Mouse (Mus musculus): ENCODE measurements around the gene Serpinb6d. TPM values are rescaled to one million over a fixed set of nuclear protein-coding genes. Genes with fewer than 3 reads are reported as not detected.

The Serpinb6d gene
- total RNA-seq (2014; rRNA removed) = not detected in 2 replicates
- polyA plus RNA-seq (2015; fragmentation: Nextera tagmentation; extraction: Ambion mirVana) = not detected in 2 replicates

DNA sequence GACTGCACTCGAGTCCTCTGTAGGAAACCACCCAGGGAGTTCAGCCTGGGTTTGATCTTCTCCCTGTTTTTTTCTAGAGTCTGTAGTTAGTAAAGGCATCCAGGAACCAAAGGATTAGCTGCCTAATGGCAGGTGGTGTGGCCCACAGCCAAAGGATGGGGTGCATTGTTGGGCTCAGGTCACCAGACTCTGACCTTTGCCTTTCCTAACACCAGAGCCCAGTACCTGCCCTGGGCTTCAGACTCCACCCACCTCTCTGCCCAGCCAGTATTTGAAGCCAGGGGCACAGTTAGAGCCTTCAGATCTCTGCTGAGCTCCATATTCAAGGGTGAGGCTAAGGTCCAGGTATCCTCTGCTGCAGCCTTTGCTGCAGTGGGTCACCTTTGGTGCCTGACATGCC lies at the start of gene Serpinb6d:
Gene Serpinb6d (plus strand): TSS at position 301 of the 400 bp plus-strand sequence.
- H3K4me1 ChIP-seq (ENCODE audit: insufficient read depth, low read length) = no peaks in the 10 kb centered on the region
- TF ChIP-seq CTCF (IDR thresholded peaks at IDR 0.05) = no peak
- no peak within 1 kb of the TSS for H3K9ac ChIP-seq (replicated peaks; ENCODE audit: low read length, poor library complexity, severe bottlenecking)
- H3K27ac ChIP-seq (ENCODE audit: low read depth, low read length) = no peak within 1 kb of the TSS
- DNase-seq (ENCODE audit: low spot score) (no peak), ATAC-seq (ENCODE audit: low FRiP score) (no peak)
- no peak within 1 kb of the TSS for H3K4me2 ChIP-seq (ENCODE audit: low read depth, low read length, poor library complexity, severe bottlenecking)
- no peaks in the 10 kb centered on the region for H3K27me3 ChIP-seq (ENCODE audit: insufficient read depth, low read length)
- peaks cover 31% of the 10 kb centered on the region; the same call in 1 of the 2 replicates for H3K9me3 ChIP-seq (ENCODE audit: low read length)
- H3K4me3 ChIP-seq (ENCODE audit: low read depth, low read length) = no peak within 1 kb of the TSS
- WGBS = 65% methylated on average over 1 of the region's 1 CpGs
- no peaks in the 10 kb centered on the region for H3K36me3 ChIP-seq (ENCODE audit: insufficient read depth, low read length)

DNA sequence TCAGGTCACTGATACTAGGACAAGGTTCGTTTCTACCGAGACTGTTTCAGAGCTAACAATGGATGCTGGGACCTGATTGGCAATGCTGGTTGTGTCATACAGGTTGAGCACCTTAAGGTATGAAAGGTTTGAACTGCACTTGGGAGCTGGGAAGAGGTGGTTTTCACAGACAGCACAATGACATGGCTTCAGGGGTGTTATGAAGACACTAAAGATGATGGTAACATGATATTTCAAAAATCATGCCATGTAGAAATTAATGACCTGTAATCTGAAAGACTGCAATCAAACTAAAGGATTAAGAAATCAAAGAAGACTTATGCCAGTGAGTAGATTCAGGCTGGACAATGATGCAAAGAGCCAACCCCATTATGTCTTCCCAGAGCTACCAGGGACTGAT lies 38.3 kb upstream of the Serpinb6d start:
- Histone ChIP-seq H3K4me1 (ENCODE audit: insufficient read depth, low read length) (no peaks in the 10 kb centered on the region), H3K4me3 (ENCODE audit: low read depth, low read length) (no peak overlapping the region), H3K27ac (ENCODE audit: low read depth, low read length) (no peak overlapping the region), H3K4me2 (ENCODE audit: low read depth, low read length, poor library complexity, severe bottlenecking) (no peak overlapping the region), H3K27me3 (ENCODE audit: insufficient read depth, low read length) (no peaks in the 10 kb centered on the region), H3K9ac (replicated peaks; ENCODE audit: low read length, poor library complexity, severe bottlenecking) (no peak overlapping the region), H3K9me3 (ENCODE audit: low read length) (peaks cover 17% of the 10 kb centered on the region), H3K36me3 (ENCODE audit: insufficient read depth, low read length) (no peaks in the 10 kb centered on the region)
- DNase-seq (ENCODE audit: low spot score) = no peak
- ATAC-seq (ENCODE audit: low FRiP score) = no peak
- TF ChIP-seq CTCF (IDR thresholded peaks at IDR 0.05) = no peak
- 89% methylated on average over 2 of the region's 2 CpGs for WGBS

DNA sequence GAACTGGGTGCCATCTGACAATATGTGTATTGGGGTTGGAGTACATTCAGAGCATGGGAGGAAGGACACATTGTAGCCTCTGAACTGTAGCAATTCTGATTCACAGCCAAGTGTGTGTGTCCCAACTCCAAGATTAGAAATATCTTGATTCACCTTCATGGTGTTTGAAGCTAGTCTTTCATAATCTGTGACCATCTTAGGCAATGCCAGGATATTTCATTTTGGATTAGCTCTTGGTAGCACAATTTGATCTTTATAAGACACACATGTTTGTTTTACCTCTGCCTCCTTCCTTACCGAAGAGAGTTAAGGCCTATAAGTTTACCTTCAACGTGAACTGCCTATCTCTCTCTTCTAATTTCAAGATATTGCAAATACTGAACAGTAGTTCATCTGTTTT lies 18.7 kb upstream of the Serpinb6d start:
- H3K9ac ChIP-seq (replicated peaks; ENCODE audit: low read length, poor library complexity, severe bottlenecking) = no peak overlapping the region
- no peak overlapping the region for H3K4me2 ChIP-seq (ENCODE audit: low read depth, low read length, poor library complexity, severe bottlenecking)
- H3K27ac ChIP-seq (ENCODE audit: low read depth, low read length) = no peak overlapping the region
- ATAC-seq (ENCODE audit: low FRiP score) (no peak), DNase-seq (ENCODE audit: low spot score) (no peak)
- H3K27me3 ChIP-seq (ENCODE audit: insufficient read depth, low read length) = no peaks in the 10 kb centered on the region
- no peaks in the 10 kb centered on the region for H3K4me1 ChIP-seq (ENCODE audit: insufficient read depth, low read length)
- WGBS = 71% methylated on average over 2 of the region's 2 CpGs
- H3K4me3 ChIP-seq (ENCODE audit: low read depth, low read length) = no peak overlapping the region
- no peaks in the 10 kb centered on the region for H3K36me3 ChIP-seq (ENCODE audit: insufficient read depth, low read length)
- H3K9me3 ChIP-seq (ENCODE audit: low read length) = peaks cover 14% of the 10 kb centered on the region; the same call in 1 of the 2 replicates
- no peak for TF ChIP-seq CTCF (IDR thresholded peaks at IDR 0.05)

DNA sequence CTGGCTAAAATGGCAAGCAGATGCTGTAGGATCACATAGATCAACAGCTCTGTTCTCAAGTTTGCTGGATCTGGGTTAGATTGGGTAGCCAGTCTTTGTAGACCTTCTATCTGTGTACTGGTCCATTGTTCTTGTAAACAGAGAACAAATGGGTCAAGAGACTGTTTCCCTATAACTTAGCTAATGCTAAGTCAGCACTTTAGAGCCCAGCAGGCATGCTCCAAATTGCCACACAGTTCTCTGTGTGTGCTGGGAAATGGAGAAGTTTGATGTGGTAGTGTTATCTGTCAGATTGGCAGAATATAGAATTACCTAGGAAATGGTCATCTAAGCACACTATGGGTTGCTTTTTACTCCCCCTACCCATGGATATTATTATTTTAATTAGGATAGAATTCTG lies 1.3 kb downstream of the Serpinb6d start:
- Histone ChIP-seq H3K4me1 (ENCODE audit: insufficient read depth, low read length) (no peaks in the 10 kb centered on the region), H3K9ac (replicated peaks; ENCODE audit: low read length, poor library complexity, severe bottlenecking) (no peak overlapping the region), H3K9me3 (ENCODE audit: low read length) (peaks cover 31% of the 10 kb centered on the region; the same call in 1 of the 2 replicates), H3K4me3 (ENCODE audit: low read depth, low read length) (no peak overlapping the region), H3K4me2 (ENCODE audit: low read depth, low read length, poor library complexity, severe bottlenecking) (no peak overlapping the region), H3K27ac (ENCODE audit: low read depth, low read length) (no peak overlapping the region), H3K36me3 (ENCODE audit: insufficient read depth, low read length) (no peaks in the 10 kb centered on the region), H3K27me3 (ENCODE audit: insufficient read depth, low read length) (no peaks in the 10 kb centered on the region)
- DNase-seq (ENCODE audit: low spot score) = no peak
- no peak for ATAC-seq (ENCODE audit: low FRiP score)
- TF ChIP-seq CTCF (IDR thresholded peaks at IDR 0.05) = no peak

DNA sequence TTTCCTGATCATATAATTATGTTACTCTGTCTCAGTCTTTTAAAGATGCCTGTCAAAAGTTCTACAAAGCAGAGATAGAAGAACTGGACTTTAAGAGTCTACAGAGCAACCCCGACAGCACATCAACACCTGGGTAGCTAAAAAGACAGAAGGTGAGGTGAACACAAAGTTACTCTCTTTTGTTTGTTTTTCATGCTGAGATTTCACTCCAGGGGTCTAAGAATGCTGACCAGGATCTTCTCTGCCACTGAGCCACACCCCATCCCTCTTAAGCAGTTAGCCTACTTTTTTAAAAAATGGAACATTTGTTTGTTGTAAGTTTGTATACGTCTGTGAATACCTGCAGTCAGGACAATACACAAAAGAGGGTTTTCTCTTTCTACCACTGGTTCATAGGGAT lies 59.1 kb downstream of the Serpinb6d start:
- H3K4me1 ChIP-seq (ENCODE audit: insufficient read depth, low read length) = no peaks in the 10 kb centered on the region
- ATAC-seq (ENCODE audit: low FRiP score) (no peak), DNase-seq (ENCODE audit: low spot score) (no peak)
- TF ChIP-seq CTCF (IDR thresholded peaks at IDR 0.05) = no peak
- no peaks in the 10 kb centered on the region for H3K36me3 ChIP-seq (ENCODE audit: insufficient read depth, low read length)
- H3K4me3 ChIP-seq (ENCODE audit: low read depth, low read length) = no peak overlapping the region
- no peak overlapping the region for H3K9ac ChIP-seq (replicated peaks; ENCODE audit: low read length, poor library complexity, severe bottlenecking)
- H3K27me3 ChIP-seq (ENCODE audit: insufficient read depth, low read length) = no peaks in the 10 kb centered on the region
- 82% methylated on average over 2 of the region's 2 CpGs for WGBS
- H3K27ac ChIP-seq (ENCODE audit: low read depth, low read length) = no peak overlapping the region
- H3K4me2 ChIP-seq (ENCODE audit: low read depth, low read length, poor library complexity, severe bottlenecking) = no peak overlapping the region
- 0 out of 2 replicates have a peak, but pooled peaks cover 16% of the 10 kb centered on the region for H3K9me3 ChIP-seq (ENCODE audit: low read length)

Other genes with a start within 250 kb of the Serpinb6d start
- gene Serpinb9g, start 176.6 kb upstream of the Serpinb6d start, total RNA-seq (2014; rRNA removed) = not detected in 2 replicates
- not detected in 2 replicates for gene Serpinb9g, start 176.6 kb upstream of the Serpinb6d start, polyA plus RNA-seq (2015; fragmentation: Nextera tagmentation; extraction: Ambion mirVana)
- not detected in 2 replicates for gene Serpinb6e, start 182.0 kb downstream of the Serpinb6d start, total RNA-seq (2014; rRNA removed)
- gene Serpinb6e, start 182.0 kb downstream of the Serpinb6d start, polyA plus RNA-seq (2015; fragmentation: Nextera tagmentation; extraction: Ambion mirVana) = not detected in 2 replicates
- gene Serpinb6c, start 244.3 kb downstream of the Serpinb6d start, total RNA-seq (2014; rRNA removed) = 0.38 and 5.4 TPM in 2 replicates
- 0.25 and 0.41 TPM in 2 replicates for gene Serpinb6c, start 244.3 kb downstream of the Serpinb6d start, polyA plus RNA-seq (2015; fragmentation: Nextera tagmentation; extraction: Ambion mirVana)

Data from midbrain, postnatal 0 days (tissue).